Mouse (Mus musculus) erythroblast, embryonic 14.5 days (primary cell): ENCODE results near the gene Fez2.

Experiments
- GATA1 ChIP-seq: IDR thresholded peaks from 2 replicates; pipeline ENCODE4 v1.6.1; 2012; ENCODE audit warnings: low read length, inconsistent platforms, mixed read lengths
- TAL1 ChIP-seq: IDR thresholded peaks from 3 replicates; pipeline ENCODE4 v1.6.1; 2012; ENCODE audit warnings: low read length, inconsistent platforms, mixed read lengths

DNA sequence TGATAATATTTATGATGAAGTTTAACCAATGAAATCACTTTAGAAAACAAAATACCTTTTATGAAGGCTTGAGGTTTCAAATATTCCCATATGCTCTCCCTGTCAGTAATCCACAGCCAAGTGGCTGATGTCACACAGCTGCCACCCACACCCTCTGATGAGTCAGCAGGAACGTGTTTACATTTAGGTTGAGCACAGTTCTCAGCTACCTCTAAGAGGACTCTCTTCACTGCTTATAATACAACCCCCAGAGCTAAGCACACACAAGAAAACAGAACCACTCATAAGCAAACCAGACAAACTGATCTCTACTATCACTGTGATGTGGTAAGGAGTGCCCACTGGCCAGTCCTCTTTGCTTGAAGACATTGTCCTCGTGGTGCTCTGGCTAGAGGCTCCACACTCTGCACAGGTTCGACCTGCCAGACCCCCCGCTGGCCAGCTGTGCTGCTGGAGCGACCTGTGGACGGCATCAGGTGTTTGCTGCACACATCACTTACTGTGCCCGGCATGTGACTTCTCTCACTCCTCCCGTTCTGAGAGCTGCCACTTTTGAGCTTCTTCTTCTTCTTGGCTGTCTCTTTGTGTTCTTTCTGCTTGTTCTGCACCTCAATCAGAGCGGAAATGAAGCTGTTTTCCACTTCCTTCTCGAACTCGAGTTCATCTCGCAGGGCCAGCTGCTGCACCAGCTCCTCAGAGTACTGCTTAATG lies 17.7 kb downstream of the Fez2 start:
- no peak for TF ChIP-seq TAL1
- no peak for TF ChIP-seq GATA1
